Mouse (Mus musculus) spleen, adult 12 weeks (tissue): Measurements from ENCODE around the gene Anxa4.

Experiments used
- DNase-seq: peaks from one replicate; pipeline ENCODE4 v3.0.0; 2022; ENCODE audit warnings: low spot score

Anxa4 gene

DNA sequence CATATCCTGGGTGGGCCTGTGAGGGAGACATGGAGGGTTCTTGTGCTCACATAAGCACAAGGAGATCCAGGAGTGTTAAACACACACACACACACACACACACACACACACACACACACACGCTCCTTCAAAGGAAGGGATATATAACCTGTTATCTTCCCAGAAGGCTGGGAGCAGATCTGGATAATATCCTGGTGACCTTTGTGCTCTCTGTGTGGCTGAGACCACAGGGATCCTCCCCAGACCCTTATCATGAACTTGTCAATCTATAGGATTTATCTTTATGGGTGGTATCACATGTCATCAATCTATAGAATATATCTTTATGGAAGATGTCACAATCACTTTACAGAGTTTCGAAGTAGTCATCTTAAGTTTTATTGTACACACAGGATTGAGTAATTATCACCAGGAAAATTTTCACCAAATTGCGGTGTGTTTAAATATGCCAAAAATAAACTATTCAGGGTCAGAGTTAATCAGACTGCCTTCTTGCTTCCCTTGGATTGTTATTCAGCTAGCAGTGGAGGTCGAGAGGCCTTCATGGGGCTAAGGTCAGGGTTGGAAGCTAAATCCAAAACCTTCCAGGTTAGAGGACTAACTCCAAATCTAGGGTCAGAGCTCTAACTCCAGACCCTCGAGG is 40.4 kb downstream of the Anxa4 start:
- no peak for DNase-seq

GRCm38 (mm10) chr6:86750961-86751360 is 42.4 kb downstream of the Anxa4 start:
- DNase-seq: no peak

GRCm38 (mm10) chr6:86749817-86750216 is 43.6 kb downstream of the Anxa4 start:
- DNase-seq: no peak

DNA sequence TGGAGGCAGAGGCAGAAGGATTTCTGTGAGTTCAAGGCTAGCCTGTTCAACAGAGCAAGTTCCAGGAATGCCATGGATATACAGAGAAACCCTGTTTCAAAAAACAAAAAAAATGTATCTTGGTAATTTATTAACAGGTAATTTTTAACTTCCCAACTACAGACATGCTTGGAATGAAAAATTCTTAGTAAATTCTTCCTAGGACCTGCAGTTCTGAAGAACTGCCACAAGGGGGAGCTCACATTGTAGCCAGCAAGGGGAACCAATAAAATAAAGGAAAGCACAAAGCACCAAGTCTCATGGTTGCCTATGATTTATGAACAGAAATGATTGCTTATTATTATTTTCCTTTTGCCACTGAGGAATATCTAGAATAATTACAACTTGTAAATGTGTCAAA is 46.2 kb downstream of the Anxa4 start:
- DNase-seq: no peak

GRCm38 (mm10) chr6:86740652-86741051 is 52.7 kb downstream of the Anxa4 start:
- DNase-seq: no peak

DNA sequence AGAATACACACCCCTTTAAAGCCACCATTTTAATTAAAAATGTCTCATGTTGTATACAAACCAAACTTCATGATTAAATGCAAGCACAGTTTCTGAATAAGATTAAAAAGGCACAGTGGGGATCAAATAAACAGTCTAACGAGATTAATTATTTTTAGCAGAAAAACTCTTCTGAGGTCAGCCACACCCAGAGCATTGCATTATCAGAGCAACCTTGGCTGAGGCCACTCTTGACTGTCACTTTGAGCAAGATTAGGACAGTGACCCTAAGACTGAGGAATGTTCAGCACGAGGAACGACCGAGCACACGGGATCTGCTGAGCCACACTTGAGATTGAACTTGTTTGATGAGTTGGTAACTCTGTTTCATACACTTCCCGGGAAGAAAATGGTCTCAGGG is 56.6 kb downstream of the Anxa4 start:
- DNase-seq: no peak

- no peak for DNase-seq
Observed at GRCm38 (mm10) chr6:86736313-86736712, 57.1 kb downstream of the Anxa4 start.

- peak; percentile 96 for DNase-seq
Observed at GRCm38 (mm10) chr6:86733183-86733876, 60.1 kb downstream of the Anxa4 start, which contains the start of gene Gmcl1. Gene Gmcl1, minus strand, starts transcription at chr6:86733383.

DNA sequence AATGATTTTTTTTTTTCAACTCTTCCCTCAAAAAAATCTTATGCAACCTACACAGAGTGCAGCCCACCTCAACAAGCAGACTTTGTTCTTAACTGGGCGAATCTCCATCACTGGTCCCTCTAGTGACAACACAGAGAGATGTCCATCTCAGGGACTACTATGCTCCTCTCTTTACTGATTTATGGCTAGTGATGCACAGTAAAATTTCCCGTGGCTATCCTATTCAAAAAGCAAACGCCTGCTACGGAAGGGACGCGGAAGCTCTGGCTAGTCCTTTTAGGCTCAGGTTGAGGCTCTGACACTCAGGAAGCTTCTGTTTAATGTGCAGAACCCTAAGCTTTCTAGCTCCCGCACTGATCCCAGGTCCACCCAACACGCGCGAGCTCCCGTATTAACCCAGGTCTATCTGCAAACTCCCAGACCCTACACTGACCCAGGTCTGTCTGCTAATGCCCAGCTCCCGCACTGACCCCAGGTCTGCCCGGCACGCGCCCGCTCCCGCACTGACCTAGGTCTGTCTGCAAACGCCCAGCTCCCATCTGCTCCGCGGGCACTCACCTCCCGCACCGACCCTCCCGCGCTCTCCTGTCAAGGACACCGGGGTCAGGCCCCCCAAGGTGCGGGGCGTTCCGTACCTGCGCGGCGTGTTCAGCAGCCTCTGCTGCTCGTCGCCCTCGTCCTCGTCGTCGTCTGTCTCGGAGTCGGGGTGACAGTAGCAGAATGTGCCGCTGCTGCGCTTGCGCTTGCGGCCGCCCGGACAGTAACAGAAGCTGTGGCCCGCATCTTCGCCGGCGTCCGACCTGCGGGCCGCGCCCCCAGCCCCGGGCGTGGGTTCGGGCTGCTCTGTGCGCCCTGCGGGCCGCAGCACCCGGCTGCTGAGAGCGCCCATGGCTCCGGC is 60.9 kb downstream of the Anxa4 start:
- no peak for DNase-seq

DNA sequence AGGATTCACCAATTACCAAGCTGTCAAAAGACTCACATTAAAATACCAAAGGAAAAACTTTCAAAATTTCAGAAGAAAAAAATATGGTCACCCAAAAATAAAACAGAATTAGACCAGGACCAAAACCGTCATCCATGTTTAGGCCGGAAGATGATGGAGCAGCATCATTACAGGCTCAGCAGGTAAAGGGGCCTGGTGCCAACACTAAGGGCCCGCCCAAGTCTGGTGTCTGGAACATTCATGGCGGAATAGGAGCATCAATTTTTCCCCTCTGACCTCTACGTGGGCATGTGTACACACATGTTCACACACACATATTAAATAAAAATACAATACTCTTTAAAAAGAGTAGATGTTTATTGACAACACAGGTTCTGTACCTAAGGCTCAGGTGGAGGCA is 64.7 kb downstream of the Anxa4 start:
- DNase-seq: no peak

GRCm38 (mm10) chr6:86721977-86722376 is 71.4 kb downstream of the Anxa4 start:
- no peak for DNase-seq

- no peak for DNase-seq
Observed at GRCm38 (mm10) chr6:86708072-86708774, 85.2 kb downstream of the Anxa4 start.

DNA sequence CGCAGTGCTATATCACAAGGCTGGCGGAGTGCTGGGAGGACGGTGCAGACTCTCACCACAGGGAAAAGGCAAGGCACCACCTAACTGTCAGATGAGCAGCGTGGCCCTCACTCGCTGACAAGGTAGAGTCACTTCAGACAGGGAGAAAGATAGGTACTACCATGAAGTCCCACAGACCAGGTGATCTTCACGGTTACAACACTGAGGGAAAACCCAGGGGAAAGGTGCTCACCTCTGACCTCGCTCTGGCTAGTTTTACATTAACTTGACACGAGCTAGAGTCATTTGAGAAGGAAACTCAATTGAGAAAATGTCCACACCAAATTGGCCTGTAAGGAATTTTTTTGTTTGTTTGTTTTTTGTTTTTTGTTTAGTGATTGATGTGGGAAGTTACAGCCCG is 90.8 kb downstream of the Anxa4 start:
- DNase-seq: no peak

DNA sequence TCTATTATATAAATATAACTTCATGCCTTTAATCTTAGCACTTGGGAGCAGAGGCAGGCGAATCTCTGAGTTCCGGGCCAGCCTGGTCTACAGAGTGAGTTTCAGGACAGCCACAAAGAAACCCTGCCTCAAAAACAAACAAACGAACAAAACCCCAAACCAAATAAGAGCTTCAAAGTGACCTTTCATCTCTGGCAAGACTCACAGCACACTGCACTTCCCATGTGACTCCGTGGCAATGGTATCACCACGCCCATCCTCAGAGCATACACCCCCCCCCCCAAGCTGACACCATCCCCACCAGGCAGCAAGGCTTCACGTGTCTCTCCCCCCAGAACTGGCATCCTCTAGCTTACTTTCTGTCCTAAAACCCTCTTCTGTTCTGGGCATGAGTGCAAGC is 95.5 kb downstream of the Anxa4 start:
- DNase-seq: no peak

DNA sequence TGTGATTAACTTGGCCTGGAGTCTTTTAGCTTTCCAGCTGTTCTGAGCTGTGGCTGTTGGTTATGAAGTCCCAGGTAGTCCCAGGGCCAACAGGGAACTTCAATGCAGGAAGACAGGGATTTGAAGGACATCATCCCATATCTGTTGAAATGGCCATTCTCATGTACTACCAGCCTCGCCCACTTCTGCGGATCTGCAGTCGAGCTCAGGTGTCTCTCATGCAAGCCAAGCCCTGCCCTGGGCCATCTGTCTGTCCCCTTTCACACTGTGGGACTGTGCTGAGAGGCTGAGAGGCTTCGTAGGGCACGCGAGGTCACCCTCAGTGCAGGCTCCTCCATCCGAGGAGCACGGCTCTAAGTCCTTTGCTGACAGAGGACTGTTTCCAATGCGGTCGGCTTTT is 97.2 kb downstream of the Anxa4 start:
- DNase-seq: no peak

DNA sequence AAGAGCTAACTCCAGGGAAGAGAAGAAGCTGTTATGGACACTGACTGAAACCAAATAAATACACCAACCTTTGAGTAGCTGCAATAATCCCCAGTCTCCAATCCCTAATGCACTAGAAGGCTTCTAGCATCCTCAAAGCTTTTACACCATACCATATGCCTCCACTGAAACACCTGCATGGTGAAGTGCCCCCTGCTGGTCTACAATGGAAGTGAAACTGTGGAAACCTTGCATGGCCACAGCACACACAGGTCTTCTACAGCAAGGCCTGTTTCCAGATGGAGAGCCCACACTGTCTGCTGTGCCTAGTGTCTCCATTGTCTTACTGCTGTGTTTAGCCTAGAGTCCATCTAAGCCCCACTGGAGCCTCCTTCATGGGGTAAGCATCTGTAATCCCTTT is 98.9 kb downstream of the Anxa4 start:
- peak; percentile 59 for DNase-seq

DNA sequence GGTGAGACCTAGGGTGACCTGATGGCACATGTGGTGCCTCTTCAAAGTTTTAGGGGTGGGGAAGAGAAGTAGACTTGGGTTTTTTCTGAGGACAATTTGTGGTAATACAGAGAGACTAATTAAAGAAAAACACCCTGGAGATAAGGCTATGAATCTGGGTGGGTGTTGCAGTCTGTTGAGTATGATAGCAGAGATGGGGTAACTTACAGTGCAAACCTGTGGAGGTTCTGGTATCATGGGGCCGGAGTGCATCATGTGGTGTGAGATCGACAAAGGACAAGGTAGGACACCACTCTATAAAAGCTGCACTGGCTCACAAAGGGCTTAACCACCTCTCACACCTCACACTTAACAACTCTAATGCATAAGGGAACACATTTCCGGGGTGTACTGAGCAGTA is 103.7 kb downstream of the Anxa4 start:
- DNase-seq: no peak

GRCm38 (mm10) chr6:86686971-86687370 is 106.4 kb downstream of the Anxa4 start:
- no peak for DNase-seq
